Mouse (Mus musculus): ENCODE measurements at regions not wholly inside any gene's neighbourhood (a gene's known extent, or its start where the extent isn't known, plus 50 kb on each side); places are given as distances from the start of the nearest gene placed in this dataset.

GRCm38 (mm10) chr11:111774108-111774679 is 708.2 kb downstream of the Kcnj2 start:
- DNase-seq (ENCODE audit: low spot score) (no peak), ATAC-seq (ENCODE audit: insufficient read depth, low read depth) (no peak)
- H3K27ac ChIP-seq (ENCODE audit: low read depth), result no peak overlapping the region
- H3K4me2 ChIP-seq (ENCODE audit: low read depth, low read length), result no peak overlapping the region
- 27% methylated on average over 2 of the region's 2 CpGs for WGBS
- H3K4me3 ChIP-seq (ENCODE audit: low read depth, low read length), result no peak overlapping the region
- no peak overlapping the region for H3K9ac ChIP-seq (replicated peaks; ENCODE audit: low read depth, low read length)
- no peaks in the 10 kb centered on the region for H3K27me3 ChIP-seq (ENCODE audit: control insufficient read depth, insufficient read depth, low read length)
- no peaks in the 10 kb centered on the region for H3K9me3 ChIP-seq (replicated peaks; ENCODE audit: control insufficient read depth, low read length)
- H3K36me3 ChIP-seq (replicated peaks; ENCODE audit: control insufficient read depth, insufficient read depth, low read length), result no peaks in the 10 kb centered on the region
- TF ChIP-seq CTCF (IDR thresholded peaks at IDR 0.05; ENCODE audit: low read depth), result no peak
- no peak for TF ChIP-seq EP300 (IDR thresholded peaks at IDR 0.05; ENCODE audit: low read depth)
- H3K4me1 ChIP-seq (ENCODE audit: control insufficient read depth, insufficient read depth), result no peaks in the 10 kb centered on the region

GRCm38 (mm10) chr11:111781321-111781720 is 715.4 kb downstream of the Kcnj2 start:
- DNase-seq (ENCODE audit: low spot score) (no peak), ATAC-seq (ENCODE audit: insufficient read depth, low read depth) (no peak)
- Histone ChIP-seq H3K4me2 (ENCODE audit: low read depth, low read length) (no peak overlapping the region), H3K27me3 (ENCODE audit: control insufficient read depth, insufficient read depth, low read length) (no peaks in the 10 kb centered on the region), H3K4me1 (ENCODE audit: control insufficient read depth, insufficient read depth) (no peaks in the 10 kb centered on the region), H3K36me3 (replicated peaks; ENCODE audit: control insufficient read depth, insufficient read depth, low read length) (no peaks in the 10 kb centered on the region), H3K9ac (replicated peaks; ENCODE audit: low read depth, low read length) (no peak overlapping the region), H3K27ac (ENCODE audit: low read depth) (no peak overlapping the region), H3K9me3 (replicated peaks; ENCODE audit: control insufficient read depth, low read length) (no peaks in the 10 kb centered on the region), H3K4me3 (ENCODE audit: low read depth, low read length) (no peak overlapping the region)
- TF ChIP-seq EP300 (IDR thresholded peaks at IDR 0.05; ENCODE audit: low read depth) (no peak), CTCF (IDR thresholded peaks at IDR 0.05; ENCODE audit: low read depth) (no peak)
- 56% methylated on average over 7 of the region's 7 CpGs for WGBS

GRCm38 (mm10) chr11:111791267-111791926 is 725.4 kb downstream of the Kcnj2 start:
- Histone ChIP-seq H3K9ac (replicated peaks; ENCODE audit: low read depth, low read length) (no peak overlapping the region), H3K4me1 (ENCODE audit: control insufficient read depth, insufficient read depth) (no peaks in the 10 kb centered on the region; the same call in 1 of the 2 replicates), H3K27me3 (ENCODE audit: control insufficient read depth, insufficient read depth, low read length) (no peaks in the 10 kb centered on the region), H3K4me2 (ENCODE audit: low read depth, low read length) (no peak overlapping the region), H3K27ac (ENCODE audit: low read depth) (no peak overlapping the region), H3K36me3 (replicated peaks; ENCODE audit: control insufficient read depth, insufficient read depth, low read length) (no peaks in the 10 kb centered on the region), H3K9me3 (replicated peaks; ENCODE audit: control insufficient read depth, low read length) (no peaks in the 10 kb centered on the region), H3K4me3 (ENCODE audit: low read depth, low read length) (no peak overlapping the region)
- WGBS, result 44% methylated on average over 6 of the region's 6 CpGs
- ATAC-seq (ENCODE audit: insufficient read depth, low read depth), result no peak
- DNase-seq (ENCODE audit: low spot score), result no peak
- TF ChIP-seq CTCF (IDR thresholded peaks at IDR 0.05; ENCODE audit: low read depth), result no peak

GRCm38 (mm10) chr11:111801033-111801432 is 735.1 kb downstream of the Kcnj2 start:
- 44% methylated on average over 3 of the region's 3 CpGs for WGBS
- Histone ChIP-seq H3K9me3 (replicated peaks; ENCODE audit: control insufficient read depth, low read length) (no peaks in the 10 kb centered on the region), H3K4me1 (ENCODE audit: control insufficient read depth, insufficient read depth) (no peaks in the 10 kb centered on the region), H3K27me3 (ENCODE audit: control insufficient read depth, insufficient read depth, low read length) (no peaks in the 10 kb centered on the region), H3K4me2 (ENCODE audit: low read depth, low read length) (no peak overlapping the region), H3K9ac (replicated peaks; ENCODE audit: low read depth, low read length) (no peak overlapping the region), H3K4me3 (ENCODE audit: low read depth, low read length) (no peak overlapping the region), H3K36me3 (replicated peaks; ENCODE audit: control insufficient read depth, insufficient read depth, low read length) (no peaks in the 10 kb centered on the region), H3K27ac (ENCODE audit: low read depth) (no peak overlapping the region)
- no peak for DNase-seq (ENCODE audit: low spot score)
- no peak for TF ChIP-seq EP300 (IDR thresholded peaks at IDR 0.05; ENCODE audit: low read depth)
- TF ChIP-seq CTCF (IDR thresholded peaks at IDR 0.05; ENCODE audit: low read depth), result no peak
- no peak for ATAC-seq (ENCODE audit: insufficient read depth, low read depth)

- no peak overlapping the region for H3K27ac ChIP-seq (ENCODE audit: low read depth)
- 0 out of 2 replicates have a peak, but pooled peaks cover 5% of the 10 kb centered on the region for H3K4me1 ChIP-seq (ENCODE audit: control insufficient read depth, insufficient read depth)
- H3K27me3 ChIP-seq (ENCODE audit: control insufficient read depth, insufficient read depth, low read length), result no peaks in the 10 kb centered on the region
- no peak overlapping the region for H3K4me2 ChIP-seq (ENCODE audit: low read depth, low read length)
- no peaks in the 10 kb centered on the region for H3K36me3 ChIP-seq (replicated peaks; ENCODE audit: control insufficient read depth, insufficient read depth, low read length)
- WGBS, result 87% methylated on average over 18 of the region's 18 CpGs
- ATAC-seq (ENCODE audit: insufficient read depth, low read depth) (no peak), DNase-seq (ENCODE audit: low spot score) (no peak)
- no peaks in the 10 kb centered on the region for H3K9me3 ChIP-seq (replicated peaks; ENCODE audit: control insufficient read depth, low read length)
- no peak overlapping the region for H3K9ac ChIP-seq (replicated peaks; ENCODE audit: low read depth, low read length)
- no peak for TF ChIP-seq EP300 (IDR thresholded peaks at IDR 0.05; ENCODE audit: low read depth)
- no peak for TF ChIP-seq CTCF (IDR thresholded peaks at IDR 0.05; ENCODE audit: low read depth)
- no peak overlapping the region for H3K4me3 ChIP-seq (ENCODE audit: low read depth, low read length)
These were observed 750.3 kb downstream of the Kcnj2 start for GRCm38 (mm10) chr11:111816176-111816775.
